In genomic region chr1:190422874-190423273, GRCm38 (mm10) we compare ENCODE assay signal across 12 mouse cellular contexts.
A peak's percentile ranks its signal among the peaks of the same experiment; 100 is the strongest.
DNase-seq lines count a peak whose midpoint lies in the region; ATAC-seq and TF ChIP-seq lines count a peak whose summit lies in the region.
"Had no signal": no experiment of that assay in that cellular context is flagged by ENCODE, and none has a peak within 500 bp of the region (broad histone marks: within the 10 kb centered on the region; RNA-seq: fewer than 3 reads in every experiment).

No protein-coding gene starts in this region.

- no peak overlapping the region for H3K27ac ChIP-seq in hindbrain, embryonic 14.5 days
- H3K27ac ChIP-seq in hindbrain, embryonic 10.5 days, result no peak overlapping the region
- no peak overlapping the region for H3K27ac ChIP-seq in liver, postnatal 0 days (ENCODE audit: low read depth)
- H3K27ac ChIP-seq: kidney, embryonic 15.5 days; liver, embryonic 12.5 days; midbrain, embryonic 10.5 days had no signal

- no peaks in the 10 kb centered on the region for H3K9me3 ChIP-seq in hindbrain, embryonic 14.5 days (ENCODE audit: control insufficient read depth, low read length)
- no peaks in the 10 kb centered on the region for H3K9me3 ChIP-seq in hindbrain, embryonic 10.5 days
- peaks cover 3% of the 10 kb centered on the region; the same call in 1 of the 2 replicates for H3K9me3 ChIP-seq in liver, postnatal 0 days (ENCODE audit: low read length)
- H3K9me3 ChIP-seq: kidney, embryonic 15.5 days; midbrain, embryonic 10.5 days had no signal

- DNase-seq in cerebellum, postnatal 10 days, result peak; percentile 57 to 59
- no peak for DNase-seq in cerebellum, adult 8-10 months
- DNase-seq in hindbrain, embryonic 14.5 days (ENCODE audit: low spot score), result peak; percentile 74
- DNase-seq in hindbrain, embryonic 10.5 days (ENCODE audit: low spot score), result no peak
- peak; percentile 26 for DNase-seq in liver
- DNase-seq in liver, postnatal 0 days, result no peak
- DNase-seq in brain, embryonic 18.5 days (ENCODE audit: low read depth, low spot score), result peak; percentile 12
- no peak for DNase-seq in layer of hippocampus, postnatal 14 days (ENCODE audit: low spot score in 2 of 2)
- DNase-seq: cerebellum, adult 2 months had no signal

- H3K9ac ChIP-seq in hindbrain, embryonic 14.5 days, result no peak overlapping the region
- no peak overlapping the region for H3K9ac ChIP-seq in liver, postnatal 0 days (replicated peaks)
- H3K9ac ChIP-seq: kidney, embryonic 15.5 days; liver, embryonic 12.5 days had no signal

- no peak for TF ChIP-seq CTCF in liver, postnatal 0 days (IDR thresholded peaks at IDR 0.05; ENCODE audit: low read depth)

- no peak for TF ChIP-seq EP300 in liver, postnatal 0 days (IDR thresholded peaks at IDR 0.05; ENCODE audit: low read depth)

- ATAC-seq in hindbrain, embryonic 14.5 days (ENCODE audit: low FRiP score), result peak; percentile 46; the same call in 1 of the 2 replicates
- ATAC-seq in liver, postnatal 0 days, result no peak
- ATAC-seq: liver, embryonic 12.5 days had no signal

- H3K4me3 ChIP-seq in hindbrain, embryonic 14.5 days (replicated peaks; ENCODE audit: low read length), result no peak overlapping the region
- H3K4me3 ChIP-seq in hindbrain, embryonic 10.5 days, result no peak overlapping the region
- H3K4me3 ChIP-seq in liver, postnatal 0 days (ENCODE audit: low read depth, low read length), result no peak overlapping the region
- H3K4me3 ChIP-seq: kidney, embryonic 15.5 days; liver, embryonic 12.5 days; midbrain, embryonic 10.5 days had no signal

- WGBS in hindbrain, embryonic 14.5 days, result 46% methylated on average over 9 of the region's 9 CpGs
- WGBS in hindbrain, embryonic 10.5 days, result 87% methylated on average over 9 of the region's 9 CpGs
- WGBS in liver, postnatal 0 days (ENCODE audit: insufficient replicate concordance), result 73% methylated on average over 9 of the region's 9 CpGs

- no peaks in the 10 kb centered on the region for H3K36me3 ChIP-seq in hindbrain, embryonic 14.5 days (replicated peaks; ENCODE audit: control insufficient read depth, insufficient read depth)
- no peaks in the 10 kb centered on the region for H3K36me3 ChIP-seq in hindbrain, embryonic 10.5 days
- no peaks in the 10 kb centered on the region for H3K36me3 ChIP-seq in liver, postnatal 0 days (replicated peaks; ENCODE audit: insufficient read depth, low read length)
- H3K36me3 ChIP-seq: kidney, embryonic 15.5 days; liver, embryonic 12.5 days; midbrain, embryonic 10.5 days had no signal

- no peaks in the 10 kb centered on the region for H3K4me1 ChIP-seq in hindbrain, embryonic 14.5 days (replicated peaks; ENCODE audit: control insufficient read depth, insufficient read depth, low read length)
- no peaks in the 10 kb centered on the region for H3K4me1 ChIP-seq in hindbrain, embryonic 10.5 days (replicated peaks)
- no peaks in the 10 kb centered on the region for H3K4me1 ChIP-seq in liver, postnatal 0 days (ENCODE audit: insufficient read depth)
- H3K4me1 ChIP-seq: liver, embryonic 12.5 days; midbrain, embryonic 10.5 days had no signal

- H3K4me2 ChIP-seq in hindbrain, embryonic 14.5 days (replicated peaks), result no peak overlapping the region
- no peak overlapping the region for H3K4me2 ChIP-seq in liver, postnatal 0 days (ENCODE audit: low read depth, low read length)
- H3K4me2 ChIP-seq: kidney, embryonic 15.5 days; liver, embryonic 12.5 days had no signal

- H3K27me3 ChIP-seq in hindbrain, embryonic 14.5 days (ENCODE audit: control insufficient read depth, insufficient read depth, low read length), result no peaks in the 10 kb centered on the region
- H3K27me3 ChIP-seq in hindbrain, embryonic 10.5 days (ENCODE audit: insufficient read depth, poor library complexity, severe bottlenecking), result 0 out of 2 replicates have a peak, but pooled peaks cover 3% of the 10 kb centered on the region
- no peaks in the 10 kb centered on the region for H3K27me3 ChIP-seq in liver, postnatal 0 days (ENCODE audit: insufficient read depth, low read length)
- H3K27me3 ChIP-seq: liver, embryonic 12.5 days had no signal

Comparison
In these comparisons a context has a peak if more than half of its experiments do, and no peak if none do; other contexts are left out.
1. DNase-seq: peak in cerebellum, postnatal 10 days (2 of 2), hindbrain, embryonic 14.5 days (single experiment), liver (single experiment) and brain, embryonic 18.5 days (single experiment); none in cerebellum, adult 8-10 months (single experiment), hindbrain, embryonic 10.5 days (single experiment), liver, postnatal 0 days (single experiment) and layer of hippocampus, postnatal 14 days (0 of 2).